Mouse (Mus musculus): ENCODE results near the gene Tpm3. TPM values are rescaled to one million over a fixed set of nuclear protein-coding genes. Genes with fewer than 3 reads are reported as not detected.

Tpm3 gene
- total and polyA plus RNA-seq, 3 experiments = 205 to 274 (median 273) TPM

- TF ChIP-seq TCF12 (IDR thresholded peaks at IDR 0.05; ENCODE audit: low read depth, low read length) = no peak
- no peak for TF ChIP-seq CTCF (IDR thresholded peaks at IDR 0.05 in 2 of 3, conservative IDR thresholded peaks at IDR 0.05 in 1 of 3; ENCODE audit: control insufficient read depth in 1 of 3, insufficient read depth in 1 of 3, low read depth in 2 of 3, low read length in 3 of 3, poor library complexity in 1 of 3, severe bottlenecking in 1 of 3)
- TF ChIP-seq USF1 (IDR thresholded peaks at IDR 0.05; ENCODE audit: low read depth, low read length) = no peak
- TF ChIP-seq POLR2AphosphoS5 (IDR thresholded peaks at IDR 0.05; ENCODE audit: borderline replicate concordance, low read depth, low read length) = no peak
- peak; percentile 80 for TF ChIP-seq MXI1 (IDR thresholded peaks at IDR 0.05; ENCODE audit: low read depth, low read length)
- no peak for TF ChIP-seq CHD2 (IDR thresholded peaks at IDR 0.05; ENCODE audit: low read length)
- peak; percentile 24; the same call in 1 of the 2 replicates for TF ChIP-seq TBP (IDR thresholded peaks at IDR 0.05; ENCODE audit: low read depth, low read length)
- TF ChIP-seq SMC3 (IDR thresholded peaks at IDR 0.05; ENCODE audit: low read depth, low read length) = no peak
- peak; percentile 85; the same call in 1 of the 2 replicates for TF ChIP-seq CHD1 (IDR thresholded peaks at IDR 0.05; ENCODE audit: low read depth, low read length)
- TF ChIP-seq HCFC1 (IDR thresholded peaks at IDR 0.05; ENCODE audit: low read depth, low read length) = peak; percentile 75
- TF ChIP-seq USF2 (IDR thresholded peaks at IDR 0.05; ENCODE audit: borderline replicate concordance in 1 of 2, insufficient read depth in 1 of 2, low read depth in 1 of 2, low read length in 2 of 2) = no peak
- peak; percentile 19; the same call in 1 of the 2 replicates for TF ChIP-seq POLR2AphosphoS2 (IDR thresholded peaks at IDR 0.05; ENCODE audit: low read length)
- no peak for TF ChIP-seq TAL1 (IDR thresholded peaks at IDR 0.05; ENCODE audit: low read length)
These were observed 20.8 kb upstream of the Tpm3 start, which contains the start of gene 4933434E20Rik (continued) for GRCm38 (mm10) chr3:90051441-90052350.

GRCm38 (mm10) chr3:90052351-90053241 is 19.9 kb upstream of the Tpm3 start, which contains the start of gene Ubap2l:
TSS of gene Ubap2l (minus strand) at chr3:90052628.
- Histone ChIP-seq H3K79me2 (ENCODE audit: control insufficient read depth, insufficient read depth, low read length, poor library complexity) (peaks cover 63% of the 10 kb centered on the region), H3K4me1 (ENCODE audit: control insufficient read depth in 1 of 2, insufficient read depth in 2 of 2, low read length in 2 of 2) (peaks cover 11 to 14% of the 10 kb centered on the region in 2 experiments), H3K36me3 (ENCODE audit: control insufficient read depth in 1 of 2, insufficient read depth in 2 of 2, low read length in 2 of 2) (peaks cover 37 to 50% of the 10 kb centered on the region in 2 experiments), H3K27ac (ENCODE audit: control insufficient read depth, low read depth, low read length) (peak within 1 kb of the TSS; percentile 89), H3K4me3 (ENCODE audit: control insufficient read depth in 1 of 2, insufficient read depth in 1 of 2, low read depth in 2 of 2, low read length in 2 of 2) (peak within 1 kb of the TSS; percentile 94 to 97), H3K9ac (ENCODE audit: control insufficient read depth, low read depth, low read length, poor library complexity, severe bottlenecking) (peak within 1 kb of the TSS; percentile 99), H3K9me3 (replicated peaks; ENCODE audit: insufficient read depth, low read length) (no peaks in the 10 kb centered on the region), H3K27me3 (ENCODE audit: control insufficient read depth in 1 of 2, insufficient read depth in 2 of 2, low read length in 2 of 2) (no peaks in the 10 kb centered on the region)
- peak; percentile 100 for DNase-seq (ENCODE audit: low read depth, low spot score)
- TF ChIP-seq GATA1 (IDR thresholded peaks at IDR 0.05; ENCODE audit: low read depth, low read length) (no peak), TCF12 (IDR thresholded peaks at IDR 0.05; ENCODE audit: low read depth, low read length) (peak; percentile 70), POLR2AphosphoS2 (IDR thresholded peaks at IDR 0.05; ENCODE audit: low read length) (peak; percentile 68; the same call in 1 of the 2 replicates), POLR2AphosphoS5 (IDR thresholded peaks at IDR 0.05; ENCODE audit: borderline replicate concordance, low read depth, low read length) (no peak), USF2 (IDR thresholded peaks at IDR 0.05; ENCODE audit: borderline replicate concordance in 1 of 2, insufficient read depth in 1 of 2, low read depth in 1 of 2, low read length in 2 of 2) (peak; percentile 86 to 95), SIN3A (IDR thresholded peaks at IDR 0.05; ENCODE audit: low read length) (peak; percentile 96), MEF2A (IDR thresholded peaks at IDR 0.05; ENCODE audit: extremely low read depth, insufficient replicate concordance, low read depth, low read length, poor library complexity, severe bottlenecking) (0 out of 2 replicates have a peak, but pooled peaks have one; percentile 12), JUND (IDR thresholded peaks at IDR 0.05; ENCODE audit: low read depth, low read length) (no peak), CHD2 (IDR thresholded peaks at IDR 0.05; ENCODE audit: low read length) (peak; percentile 79), USF1 (IDR thresholded peaks at IDR 0.05; ENCODE audit: low read depth, low read length) (peak; percentile 95), MXI1 (IDR thresholded peaks at IDR 0.05; ENCODE audit: low read depth, low read length) (peak; percentile 97), ZMIZ1 (IDR thresholded peaks at IDR 0.05; ENCODE audit: low read depth, low read length) (0 out of 2 replicates have a peak, but pooled peaks have one; percentile 53), NRF1 (IDR thresholded peaks at IDR 0.05; ENCODE audit: insufficient read depth, low read depth, low read length, poor library complexity, severe bottlenecking) (peak; percentile 63), MYC (IDR thresholded peaks at IDR 0.05; ENCODE audit: low read depth, low read length) (peak; percentile 97), TBP (IDR thresholded peaks at IDR 0.05; ENCODE audit: low read depth, low read length) (no peak; the same call in none of the 2 replicates), ZNF384 (IDR thresholded peaks at IDR 0.05; ENCODE audit: low read depth, low read length) (peak; percentile 96), MAFK (IDR thresholded peaks at IDR 0.05; ENCODE audit: borderline replicate concordance, low read depth, low read length) (peak; percentile 50; the same call in 1 of the 2 replicates), CTCF (IDR thresholded peaks at IDR 0.05 in 2 of 3, conservative IDR thresholded peaks at IDR 0.05 in 1 of 3; ENCODE audit: control insufficient read depth in 1 of 3, insufficient read depth in 1 of 3, low read depth in 2 of 3, low read length in 3 of 3, poor library complexity in 1 of 3, severe bottlenecking in 1 of 3) (peak in 2 of 3 experiments; percentile 30; a peak in 3 of 6 replicates), NELFE (IDR thresholded peaks at IDR 0.05; ENCODE audit: low read depth, low read length) (peak; percentile 70), ZKSCAN1 (IDR thresholded peaks at IDR 0.05; ENCODE audit: low read depth, low read length) (no peak), EP300 (IDR thresholded peaks at IDR 0.05; ENCODE audit: low read depth in 1 of 2, low read length in 2 of 2) (peak in 1 of 2 experiments; percentile 53; a peak in 2 of 4 replicates), TAL1 (IDR thresholded peaks at IDR 0.05; ENCODE audit: low read length) (no peak), UBTF (IDR thresholded peaks at IDR 0.05; ENCODE audit: borderline replicate concordance, insufficient read depth, low read depth, low read length) (no peak)
